Mouse (Mus musculus): ENCODE results near the gene Tenm2. TPM values are rescaled to one million over a fixed set of nuclear protein-coding genes. Genes with fewer than 3 reads are reported as not detected.

Tenm2 gene
- polyA plus RNA-seq (2014; fragmentation: Illumina TruSeq; extraction: RNeasy Lipid Tissue Mini Kit (QIAGEN cat#74804); ENCODE audit: low read depth, low replicate concordance): 0.40 TPM

GRCm38 (mm10) chr11:37235914-37236600, at the start of gene Tenm2:
Gene Tenm2, minus strand, starts transcription at chr11:37235964.

GRCm38 (mm10) chr11:35980411-35980917, 1255.3 kb downstream of the Tenm2 start, which contains the start of gene Wwc1:
Gene Wwc1, minus strand, starts transcription at chr11:35980527.

Measured in kidney, adult 10 weeks (tissue).